Mouse (Mus musculus) embryonic fibroblast, embryonic 13.5 days (primary cell): Measurements from ENCODE around the gene Rnft2.

Experiments
- CTCF ChIP-seq: IDR thresholded peaks from 2 replicates; pipeline ENCODE4 v1.5.1; 2011; ENCODE audit warnings: mild to moderate bottlenecking, control low read depth, low read length, moderate library complexity, borderline replicate concordance; ENCODE audit not compliant: insufficient read depth
- POLR2A ChIP-seq: IDR thresholded peaks from 2 replicates; pipeline ENCODE4 v1.6.1; 2011; ENCODE audit warnings: low read depth, mild to moderate bottlenecking, control low read depth, low read length, moderate library complexity

DNA sequence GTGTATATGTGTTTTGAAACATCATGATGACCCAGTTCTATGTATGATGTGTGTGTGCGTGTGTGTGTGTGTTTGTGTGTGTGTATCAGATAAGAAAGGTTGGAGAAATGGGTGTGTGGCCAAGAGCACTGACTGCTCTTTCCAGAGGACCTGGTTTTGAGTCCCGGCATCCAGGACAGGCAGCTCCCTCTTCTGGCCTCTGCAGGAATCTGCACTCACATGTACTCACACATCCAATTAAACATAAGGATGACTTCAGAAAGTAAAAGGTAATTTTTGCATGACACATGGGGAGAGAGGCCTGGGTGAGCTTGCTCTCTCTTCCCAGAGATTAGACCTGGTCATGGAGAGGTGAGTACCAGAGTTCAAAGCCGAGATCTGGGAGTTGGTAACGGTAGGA, 12.1 kb upstream of the Rnft2 start:
- no peak for TF ChIP-seq POLR2A
- TF ChIP-seq CTCF: no peak
